Mouse (Mus musculus): ENCODE data around the gene Kcnb1.

- no peak for TF ChIP-seq CTCF (IDR thresholded peaks at IDR 0.05; ENCODE audit: control insufficient read depth, insufficient read depth, insufficient read length)
- TF ChIP-seq USF1 (IDR thresholded peaks at IDR 0.05; ENCODE audit: low read depth) = no peak
- TF ChIP-seq MYOG (IDR thresholded peaks at IDR 0.05; ENCODE audit: control insufficient read depth, extremely low read depth, insufficient read length) = no peak
- TF ChIP-seq MYOD1 (IDR thresholded peaks at IDR 0.05; ENCODE audit: control insufficient read depth, insufficient read length, low read depth) = no peak
- TF ChIP-seq CEBPB (IDR thresholded peaks at IDR 0.05; ENCODE audit: low read depth) = no peak
- no peak for TF ChIP-seq MAX (IDR thresholded peaks at IDR 0.05)
- no peak for TF ChIP-seq FOSL1 (IDR thresholded peaks at IDR 0.05; ENCODE audit: insufficient read depth, low read length, poor library complexity, severe bottlenecking)
These were observed 45.3 kb downstream of the Kcnb1 start for GRCm38 (mm10) chr2:167144439-167145307.
